Mouse (Mus musculus): ENCODE measurements at regions not wholly inside any gene's neighbourhood (a gene's known extent, or its start where the extent isn't known, plus 50 kb on each side); places are given as distances from the start of the nearest gene placed in this dataset.

DNA sequence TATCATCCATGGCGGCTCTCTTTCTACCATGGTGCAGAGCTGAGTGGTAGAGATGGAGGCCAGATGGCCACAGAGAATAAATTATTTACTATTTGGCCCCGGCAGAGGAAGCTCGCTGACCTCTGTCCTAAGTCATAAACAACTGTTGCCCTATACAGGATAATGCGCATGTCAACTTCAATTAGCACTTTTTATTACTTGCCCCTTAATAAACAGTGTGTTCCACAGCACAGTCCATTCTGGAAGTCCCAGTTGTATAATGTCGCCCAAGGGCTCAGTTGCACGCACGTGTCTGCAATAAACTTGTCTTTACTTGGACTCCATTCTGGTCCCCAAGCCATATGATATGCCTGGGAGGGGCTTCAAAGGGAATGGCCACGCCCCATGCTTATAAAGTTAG is 150.1 kb upstream of the Runx1 start:
- in situ Hi-C loops (cut with MboI, MseI), result no loop called here

DNA sequence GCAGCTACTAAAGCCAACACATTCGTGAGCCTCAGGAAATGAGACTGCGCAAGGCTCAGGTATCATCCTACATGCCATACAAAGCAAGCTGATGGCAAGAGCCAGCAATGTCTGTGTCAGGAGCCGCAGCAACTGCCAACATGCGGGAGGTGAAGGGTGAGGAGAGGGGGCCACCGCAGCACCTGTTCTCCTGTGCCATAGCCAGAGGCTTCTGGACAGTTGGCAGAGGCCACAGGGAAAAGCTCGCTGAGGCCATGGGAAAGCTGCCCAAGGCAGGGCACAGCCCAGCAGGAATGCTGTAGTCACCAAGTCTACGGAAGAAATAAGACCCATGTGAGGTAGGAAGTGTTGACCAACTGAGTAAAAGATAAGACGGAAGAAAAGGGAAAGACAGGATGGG is 149.1 kb upstream of the Runx1 start:
- in situ Hi-C loops (cut with MboI, MseI), result no loop called here

GRCm38 (mm10) chr16:92972681-92973080 is 146.7 kb upstream of the Runx1 start:
- in situ Hi-C loops (cut with MboI, MseI), result no loop called here

DNA sequence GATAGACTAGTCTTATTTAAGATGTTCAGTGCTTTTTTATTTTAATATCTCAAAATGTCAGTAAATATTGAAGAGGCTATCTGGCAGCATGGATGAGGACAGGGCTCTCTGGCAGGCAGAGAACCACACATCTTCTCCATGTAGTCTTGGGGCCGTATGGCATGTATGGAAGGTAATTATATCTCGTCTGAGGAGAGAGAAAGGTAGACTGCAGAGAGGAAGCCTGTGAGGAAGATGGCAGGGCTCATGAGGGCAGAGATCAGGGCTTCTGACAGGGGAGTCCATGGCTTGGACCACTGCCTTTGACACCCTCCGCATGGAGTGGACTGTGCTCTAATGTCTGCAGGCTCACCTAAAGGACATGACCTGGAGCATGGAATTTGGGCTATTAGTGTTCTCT is 146.0 kb upstream of the Runx1 start:
- in situ Hi-C loops (cut with MboI, MseI), result no loop called here

GRCm38 (mm10) chr16:92970587-92970986 is 144.6 kb upstream of the Runx1 start:
- in situ Hi-C loops (cut with MboI, MseI), result no loop called here

DNA sequence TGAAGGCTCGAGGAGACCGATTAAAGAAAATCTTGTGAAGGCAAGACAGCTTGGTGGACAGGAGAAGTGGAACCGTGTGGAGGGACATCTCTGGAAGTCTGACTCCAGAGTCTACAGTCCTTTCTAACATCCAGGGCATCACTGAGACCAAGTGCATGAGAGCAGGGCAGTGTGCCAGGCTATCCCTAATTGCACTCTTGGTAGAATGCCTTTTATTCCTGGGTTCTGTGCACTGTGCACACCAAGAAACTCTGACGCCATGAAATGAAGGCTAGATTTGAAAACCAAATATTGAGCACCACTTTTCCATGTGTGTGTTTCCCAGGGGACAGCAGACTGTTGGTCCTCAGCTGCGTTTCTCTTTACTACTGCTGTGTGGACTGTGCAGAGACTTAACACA is 143.1 kb upstream of the Runx1 start:
- in situ Hi-C loops (cut with MboI, MseI), result no loop called here

DNA sequence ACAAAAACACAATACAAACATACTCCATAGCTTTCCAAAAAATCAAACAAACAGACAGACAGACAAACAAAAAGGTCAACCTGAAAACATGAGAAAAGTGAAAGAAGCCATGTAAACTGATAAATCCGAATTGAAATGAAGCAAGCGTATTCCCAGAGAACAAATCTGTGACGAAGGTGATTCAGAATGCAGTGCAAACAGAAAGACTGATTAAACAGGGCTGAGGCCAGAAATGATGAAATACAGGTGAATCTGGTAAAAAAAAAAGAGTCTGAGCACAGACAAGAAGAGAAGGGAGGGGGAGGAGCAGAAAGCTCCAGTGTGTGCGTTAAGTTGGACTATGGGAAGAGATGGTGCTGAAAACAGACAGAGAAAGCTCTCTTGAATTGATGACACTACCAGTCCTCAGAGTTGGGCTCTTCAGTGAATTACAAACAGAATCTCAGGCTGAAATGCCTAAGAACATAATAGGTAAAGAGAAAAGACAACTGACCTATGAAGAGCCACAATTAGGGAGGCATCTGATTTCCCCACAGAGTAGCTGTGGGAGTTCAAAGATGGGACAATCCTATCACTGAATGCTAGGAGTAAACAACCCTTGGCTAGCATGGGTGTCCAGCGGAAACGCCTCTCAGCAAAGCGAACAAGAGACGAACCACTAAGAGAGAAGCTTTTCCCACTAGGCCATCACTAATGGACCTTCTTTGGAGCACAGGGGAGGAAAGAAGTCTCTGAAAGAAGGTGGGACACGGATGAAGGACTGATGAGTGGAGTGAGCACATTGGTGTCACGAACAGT is 140.3 kb upstream of the Runx1 start:
- in situ Hi-C loops (cut with MboI, MseI), result no loop called here

DNA sequence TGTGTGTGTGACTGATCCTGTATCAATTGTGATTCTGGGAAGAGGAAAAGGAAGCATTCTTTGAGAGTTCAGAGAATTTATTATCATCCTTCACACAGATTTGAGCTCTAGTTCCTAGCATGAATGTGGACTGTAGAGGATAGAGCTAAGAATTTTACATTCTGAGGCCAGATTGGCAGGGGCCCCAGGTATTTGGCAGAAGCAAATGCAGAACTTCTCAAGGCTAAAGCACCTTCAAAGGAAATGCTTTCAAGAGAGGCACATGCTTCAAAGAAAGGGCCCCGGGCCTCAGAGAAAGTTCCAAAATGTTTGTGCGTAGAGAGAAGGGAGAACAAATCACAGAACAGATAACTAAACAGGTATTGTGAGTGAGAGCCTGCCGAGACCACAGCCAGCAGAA is 139.7 kb upstream of the Runx1 start:
- in situ Hi-C loops (cut with MboI, MseI), result no loop called here

DNA sequence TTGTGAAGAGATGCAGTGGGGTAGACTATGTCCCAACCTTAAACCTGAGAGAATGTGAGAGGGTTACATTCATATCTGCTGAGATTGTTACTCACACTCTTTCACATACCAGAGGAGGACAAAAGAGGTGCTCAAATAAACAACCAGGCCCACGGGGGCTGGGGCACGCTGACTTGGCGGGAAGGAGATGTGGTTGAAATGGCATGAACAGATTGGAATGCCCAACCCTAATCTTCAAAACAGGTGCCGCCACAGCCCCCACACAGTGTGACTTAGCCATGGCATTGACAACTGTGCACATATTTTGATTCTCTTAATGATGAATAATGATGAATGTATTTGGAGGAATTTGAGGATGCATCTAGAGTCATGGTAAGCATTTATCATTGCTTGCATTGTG is 137.6 kb upstream of the Runx1 start:
- in situ Hi-C loops (cut with MboI, MseI), result no loop called here

GRCm38 (mm10) chr16:92961361-92961760 is 135.4 kb upstream of the Runx1 start:
- in situ Hi-C loops (cut with MboI, MseI), result no loop called here

DNA sequence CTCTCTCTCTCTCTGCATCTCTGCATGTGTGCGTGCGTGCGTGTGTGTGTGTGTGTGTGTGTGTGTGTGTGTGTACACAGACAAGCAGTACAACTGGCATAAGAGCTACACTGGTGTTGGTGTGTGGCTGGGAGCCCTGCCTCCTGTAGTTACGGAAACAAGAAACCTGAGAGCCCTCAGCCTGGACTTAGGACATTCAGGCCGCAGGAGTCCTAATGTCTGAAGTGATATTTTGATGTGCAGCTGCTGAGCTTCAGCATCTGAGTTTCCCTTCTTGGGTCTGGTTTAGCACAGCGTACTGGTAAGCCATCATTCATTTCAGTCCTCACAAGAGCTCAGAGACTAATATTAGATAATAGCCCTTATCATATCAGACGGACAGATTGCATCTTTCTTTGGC is 134.8 kb upstream of the Runx1 start:
- in situ Hi-C loops (cut with MboI, MseI), result no loop called here

- in situ Hi-C loops (cut with MboI, MseI), result no loop called here
These were observed 133.0 kb upstream of the Runx1 start for GRCm38 (mm10) chr16:92958967-92959366.

GRCm38 (mm10) chr16:92958146-92958545 is 132.2 kb upstream of the Runx1 start:
- in situ Hi-C loops (cut with MboI, MseI), result no loop called here

DNA sequence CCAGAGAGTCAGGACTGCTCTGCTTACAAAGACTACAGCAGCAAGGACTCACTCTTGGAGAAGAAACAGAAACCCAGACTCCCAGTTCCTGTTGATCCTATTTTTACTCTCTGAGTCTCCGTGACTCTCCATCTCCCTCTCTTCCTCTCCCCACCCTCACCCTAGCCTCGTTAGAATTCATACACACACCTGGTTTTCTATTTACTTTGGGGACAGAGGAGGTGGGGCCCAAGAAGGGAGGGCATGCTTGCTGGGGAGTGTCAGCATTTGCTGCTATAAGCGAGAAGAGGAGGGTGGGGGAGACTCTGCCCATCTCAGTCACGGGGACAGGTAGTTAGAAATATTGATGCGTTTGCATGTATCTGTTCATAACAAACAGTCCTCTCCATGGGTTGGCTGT is 129.6 kb upstream of the Runx1 start:
- in situ Hi-C loops (cut with MboI, MseI), result no loop called here

GRCm38 (mm10) chr16:92955087-92955486 is 129.1 kb upstream of the Runx1 start:
- in situ Hi-C loops (cut with MboI, MseI), result no loop called here

GRCm38 (mm10) chr16:92953936-92954654 is 128.1 kb upstream of the Runx1 start:
- in situ Hi-C loops (cut with MboI, MseI), result no loop called here

DNA sequence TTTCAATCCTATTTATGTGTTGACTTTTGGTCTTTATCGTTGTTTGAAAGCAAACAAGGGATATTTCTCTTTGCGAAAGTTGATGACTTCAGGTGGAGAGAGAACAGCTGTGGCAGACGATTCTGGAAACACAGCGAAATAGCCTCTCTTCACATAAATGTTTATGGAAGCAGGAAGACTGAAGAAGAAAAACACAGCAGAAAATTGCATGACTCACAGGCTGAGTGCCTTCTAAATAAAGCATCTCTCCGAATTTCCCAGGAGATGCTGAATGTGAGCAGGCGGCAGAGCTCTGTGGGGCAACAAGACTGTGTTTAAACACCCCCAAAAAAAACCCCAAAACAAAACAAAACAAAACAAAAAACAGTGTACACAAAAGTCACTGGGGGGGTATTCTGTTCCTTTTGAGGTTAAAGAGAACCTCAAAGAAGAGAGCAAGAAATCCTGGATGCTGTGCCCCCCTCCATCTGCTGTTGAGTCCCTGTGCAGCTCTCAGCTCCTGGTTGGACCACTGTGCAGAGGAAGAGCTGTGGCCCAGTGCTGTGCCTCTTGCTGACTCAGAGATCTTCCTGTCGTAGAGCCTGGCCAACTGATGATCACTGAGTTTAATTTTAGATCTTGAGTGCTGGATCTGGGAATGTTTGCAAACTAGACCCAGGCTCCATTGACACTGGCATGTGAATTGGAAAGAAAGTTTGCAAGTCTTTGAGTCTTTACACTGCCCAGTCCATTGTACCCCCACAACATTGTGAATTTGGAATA is 126.6 kb upstream of the Runx1 start:
- in situ Hi-C loops (cut with MboI, MseI), result no loop called here

- in situ Hi-C loops (cut with MboI, MseI), result no loop called here
These were observed 125.6 kb upstream of the Runx1 start for GRCm38 (mm10) chr16:92951516-92951915.

DNA sequence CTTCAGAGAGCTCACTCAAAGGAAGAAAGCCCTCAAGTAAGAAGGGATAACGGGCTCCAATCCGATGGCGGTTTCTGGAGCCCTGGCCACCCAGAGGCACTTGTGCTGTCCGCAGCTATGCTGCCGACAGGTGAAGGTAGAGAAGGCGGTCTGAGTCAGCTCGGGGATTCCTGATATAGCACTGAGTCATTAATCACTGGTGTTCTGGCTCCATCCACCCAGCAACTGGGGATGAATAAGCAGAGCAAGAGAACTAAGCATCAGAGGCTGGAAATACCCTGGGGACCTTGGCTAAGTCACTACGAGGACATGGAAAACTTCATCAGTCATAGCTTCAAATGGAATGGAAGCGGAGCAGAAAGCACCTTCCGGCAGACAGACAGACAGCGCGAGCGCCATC is 122.5 kb upstream of the Runx1 start:
- in situ Hi-C loops (cut with MboI, MseI), result no loop called here

DNA sequence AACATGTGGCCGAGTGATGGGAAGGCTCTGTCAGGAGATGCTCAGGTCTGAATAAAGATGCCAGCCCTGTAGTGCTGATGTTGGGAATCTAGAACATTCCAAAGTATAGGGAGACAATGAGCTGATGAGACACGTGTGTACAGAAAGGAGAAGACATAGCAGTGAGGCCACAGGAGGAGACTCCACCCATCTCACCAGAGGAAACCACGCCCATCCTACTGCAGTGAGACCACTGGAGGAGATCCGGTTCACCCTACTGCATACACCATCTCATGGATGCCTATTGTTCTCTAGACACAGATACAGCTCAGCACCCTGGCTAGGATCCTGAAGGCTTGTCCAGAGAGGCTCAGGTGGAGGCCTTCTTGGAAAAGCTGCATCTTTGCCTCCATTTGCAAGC is 120.6 kb upstream of the Runx1 start:
- in situ Hi-C loops (cut with MboI, MseI), result no loop called here

DNA sequence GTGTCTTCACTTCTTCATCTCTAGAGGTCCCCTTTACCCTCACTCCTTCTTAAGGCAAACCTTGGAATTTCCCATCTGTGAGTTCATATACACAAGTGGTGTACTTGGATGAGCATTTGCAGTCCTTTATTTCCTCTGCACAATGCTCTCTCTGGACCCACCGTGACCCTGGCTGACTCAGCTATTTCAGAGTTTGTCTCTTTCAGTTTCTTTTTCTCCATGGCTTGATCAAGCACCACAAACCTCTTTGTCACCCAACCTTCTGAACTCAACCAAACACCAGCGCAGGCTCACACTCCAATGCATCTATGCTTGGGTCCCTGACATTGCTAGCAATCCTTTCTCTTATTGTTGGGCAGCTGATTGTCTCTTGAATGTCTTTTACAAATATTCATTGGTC is 118.0 kb upstream of the Runx1 start:
- in situ Hi-C loops (cut with MboI, MseI), result no loop called here

DNA sequence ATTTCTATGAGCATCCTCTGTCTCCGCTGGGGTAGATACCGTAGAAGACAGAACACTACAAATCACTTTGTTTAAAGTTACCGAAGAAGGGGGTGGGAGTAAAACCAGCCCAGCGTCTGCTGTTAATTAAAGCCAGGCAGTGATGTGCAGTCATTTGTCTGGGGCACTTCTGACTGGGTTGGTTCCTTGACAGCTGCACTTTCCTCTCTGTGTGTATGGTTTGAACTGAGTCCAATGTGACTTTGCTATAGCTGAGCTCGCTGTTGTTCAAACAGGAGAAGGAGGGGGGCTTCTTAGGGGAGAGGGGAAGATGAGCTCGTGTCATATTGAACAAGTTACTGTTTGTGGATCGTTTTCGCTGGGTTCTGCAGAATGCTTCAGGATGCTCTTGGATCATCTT is 113.7 kb upstream of the Runx1 start:
- in situ Hi-C loops (cut with MboI, MseI), result loop anchor here (10.0 kb wide), 1 partner anchor 1615 kb away; no protein-coding TSS in a partner anchor
